In the genomic region with DNA sequence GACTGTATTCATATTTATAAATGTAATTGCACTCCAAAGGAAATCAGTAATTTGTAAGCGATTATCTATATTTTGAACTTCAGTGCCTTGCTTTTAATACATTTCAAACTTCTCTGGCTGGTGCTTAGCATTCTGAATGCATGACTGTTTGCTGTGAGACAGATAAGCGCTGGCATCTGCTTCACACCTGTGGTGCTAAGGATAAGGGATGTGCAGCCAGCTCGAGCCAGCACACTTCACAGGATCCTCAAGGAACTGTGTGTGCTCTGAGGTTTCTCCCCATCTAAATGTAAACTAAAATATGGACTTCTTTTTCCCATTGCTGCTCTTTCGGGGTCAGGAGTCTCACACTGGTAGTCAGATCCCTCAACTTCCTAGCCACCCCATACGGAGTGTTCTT, we compare ENCODE assay signal across 17 mouse cellular contexts.
"Had no signal": no experiment of that assay in that cellular context is flagged by ENCODE, and none has a peak within 500 bp of the region (broad histone marks: within the 10 kb centered on the region; RNA-seq: fewer than 3 reads in every experiment).

No protein-coding gene starts in this region.

- H3K9ac ChIP-seq: lung, embryonic 14.5 days; midbrain, embryonic 12.5 days; midbrain, embryonic 15.5 days; neural tube, embryonic 13.5 days; neural tube, embryonic 15.5 days had no signal

- H3K27me3 ChIP-seq: midbrain, embryonic 12.5 days; midbrain, embryonic 15.5 days; neural tube, embryonic 13.5 days; neural tube, embryonic 15.5 days had no signal

- DNase-seq: lung, adult 18-20 months; lung, embryonic 14.5 days; lung, postnatal 10 days; lung, postnatal 4 days; retina, postnatal 1 day; right cerebral cortex, postnatal 14 days; right cerebral cortex, postnatal 4 days; spleen, adult 18-20 months; thymus, adult 2 months; thymus, postnatal 25 days; thymus, postnatal 4 days had no signal

- H3K36me3 ChIP-seq: midbrain, embryonic 10.5 days; midbrain, embryonic 12.5 days; midbrain, embryonic 15.5 days; neural tube, embryonic 13.5 days; neural tube, embryonic 15.5 days had no signal

- H3K9me3 ChIP-seq: midbrain, embryonic 10.5 days; midbrain, embryonic 12.5 days; midbrain, embryonic 15.5 days; neural tube, embryonic 13.5 days; neural tube, embryonic 15.5 days had no signal

- H3K4me1 ChIP-seq: midbrain, embryonic 10.5 days; midbrain, embryonic 12.5 days; midbrain, embryonic 15.5 days; neural tube, embryonic 13.5 days; neural tube, embryonic 15.5 days had no signal

- H3K4me3 ChIP-seq: midbrain, embryonic 10.5 days; midbrain, embryonic 12.5 days; midbrain, embryonic 15.5 days; myocyte; neural tube, embryonic 13.5 days; neural tube, embryonic 15.5 days had no signal

- ATAC-seq: midbrain, embryonic 15.5 days had no signal

- H3K27ac ChIP-seq: midbrain, embryonic 10.5 days; midbrain, embryonic 12.5 days; midbrain, embryonic 15.5 days; neural tube, embryonic 13.5 days; neural tube, embryonic 15.5 days had no signal

- H3K4me2 ChIP-seq: lung, embryonic 14.5 days; midbrain, embryonic 12.5 days; midbrain, embryonic 15.5 days; neural tube, embryonic 13.5 days; neural tube, embryonic 15.5 days had no signal
